Mouse (Mus musculus): ENCODE results near the gene Zbtb8a. TPM values are rescaled to one million over a fixed set of nuclear protein-coding genes. Genes with fewer than 3 reads are reported as not detected.
A peak's percentile ranks its signal among the peaks of the same experiment; 100 is the strongest.
"Not testable (repeated sequence)": the region's sequence is repeated elsewhere in the genome, so short reads cannot be mapped to it uniquely, and the experiment has no call there.

Gene Zbtb8a
- 17.2 and 18.1 TPM in 2 replicates for polyA plus RNA-seq (2015; fragmentation: Nextera tagmentation; extraction: Ambion mirVana)

DNA sequence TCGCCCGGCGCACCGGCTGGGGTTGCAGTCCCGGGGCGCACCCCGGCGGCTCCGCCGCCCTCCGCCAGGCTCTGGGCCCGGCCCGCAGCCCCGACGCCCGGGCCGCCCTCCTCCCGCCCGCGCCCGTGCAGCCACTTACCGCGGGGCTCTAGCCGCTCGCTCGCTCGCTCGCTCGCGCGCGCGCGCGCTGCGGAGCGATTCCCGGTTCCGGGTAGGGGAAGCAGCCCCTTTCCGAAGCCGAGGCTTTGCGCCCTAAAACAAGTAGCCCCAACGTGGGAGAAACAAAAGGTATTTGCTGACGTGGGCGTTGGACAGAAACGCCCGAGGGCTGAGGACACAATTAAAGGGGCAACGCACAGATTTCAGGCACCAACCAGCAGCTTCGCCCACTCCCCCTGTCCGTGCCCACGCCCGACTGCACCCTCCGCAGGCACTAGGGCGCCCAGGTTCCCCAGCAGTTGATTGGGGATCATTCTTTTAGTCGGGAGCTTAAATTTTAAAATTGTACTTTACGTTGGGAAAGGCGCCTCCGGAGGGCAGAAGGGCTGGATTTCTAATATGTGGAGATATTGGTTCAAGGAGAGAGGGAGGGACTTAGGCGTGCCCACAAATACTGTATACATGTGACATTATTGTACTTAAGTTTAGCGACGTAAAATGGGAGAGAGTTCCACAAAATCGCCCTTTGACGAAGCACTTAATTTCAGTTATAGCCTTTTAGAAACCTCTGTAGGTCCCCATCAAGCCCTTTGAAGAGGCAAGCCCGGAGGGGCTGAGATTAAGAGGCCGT, at the start of gene Zbtb8a:
Gene Zbtb8a, minus strand, starts transcription at position 516 of the 790 bp plus-strand sequence.
- H3K4me2 ChIP-seq: peak within 1 kb of the TSS; percentile 69
- H3K4me3 ChIP-seq (replicated peaks): peak within 1 kb of the TSS; percentile 83
- under 1% methylated on average over 64 of the region's 65 CpGs for WGBS
- H3K27me3 ChIP-seq (replicated peaks): no peaks in the 10 kb centered on the region
- H3K9me3 ChIP-seq: no peaks in the 10 kb centered on the region
- 0 out of 2 replicates have a peak, but pooled peaks cover 5% of the 10 kb centered on the region for H3K4me1 ChIP-seq
- H3K27ac ChIP-seq: peak within 1 kb of the TSS; percentile 93
- ATAC-seq (ENCODE audit: insufficient read depth, low FRiP score, low read depth): peak; percentile 67
- H3K9ac ChIP-seq: peak within 1 kb of the TSS; percentile 85
- no peaks in the 10 kb centered on the region for H3K36me3 ChIP-seq

DNA sequence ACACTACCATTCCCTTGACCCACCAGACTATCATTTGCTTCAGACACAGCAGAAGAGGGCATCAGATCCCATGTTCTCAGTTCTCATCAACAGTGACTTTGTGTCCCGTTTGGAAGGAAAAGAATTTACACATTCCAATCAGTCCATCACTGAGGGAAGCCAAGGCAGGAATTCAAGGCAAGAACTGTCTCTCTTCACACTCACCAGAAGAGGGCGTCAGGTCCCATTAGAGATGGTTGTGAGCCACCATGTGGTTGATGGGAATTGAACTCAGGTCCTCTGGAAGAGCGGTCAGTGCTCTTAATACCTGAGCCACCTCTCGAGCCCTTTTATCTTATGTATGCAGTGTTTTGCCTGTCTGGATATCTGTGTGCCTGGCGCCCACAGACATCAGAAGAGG, 40.4 kb upstream of the Zbtb8a start:
- no peak for ATAC-seq (ENCODE audit: insufficient read depth, low FRiP score, low read depth)
- WGBS: 72% methylated on average over 5 of the region's 5 CpGs
- Histone ChIP-seq H3K27me3 (replicated peaks) (no peaks in the 10 kb centered on the region), H3K9ac (no peak overlapping the region), H3K27ac (no peak overlapping the region), H3K4me2 (no peak overlapping the region), H3K36me3 (no peaks in the 10 kb centered on the region), H3K9me3 (no peaks in the 10 kb centered on the region), H3K4me3 (replicated peaks) (no peak overlapping the region), H3K4me1 (0 out of 2 replicates have a peak, but pooled peaks cover 3% of the 10 kb centered on the region)

DNA sequence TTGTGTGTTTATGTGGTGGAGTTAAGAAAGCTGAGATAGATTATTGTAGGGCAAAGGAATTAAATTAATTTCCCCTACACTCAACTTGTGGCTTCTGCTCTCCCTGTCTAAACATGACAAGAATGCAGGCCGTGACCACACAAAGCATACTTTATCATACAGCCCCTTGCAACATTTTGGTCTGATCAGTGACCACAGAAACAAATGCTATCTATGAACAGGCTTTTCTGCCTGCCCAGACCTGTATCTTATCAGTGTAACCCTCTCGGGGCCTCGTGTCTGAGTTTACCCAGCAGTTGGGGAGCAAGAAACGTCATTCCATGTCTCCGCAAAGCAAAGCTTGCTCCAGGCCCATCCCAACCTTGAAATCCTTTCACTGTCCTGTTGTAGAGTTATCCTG, 38.6 kb upstream of the Zbtb8a start:
- Histone ChIP-seq H3K36me3 (no peaks in the 10 kb centered on the region), H3K9me3 (no peaks in the 10 kb centered on the region), H3K4me3 (replicated peaks) (no peak overlapping the region), H3K4me2 (no peak overlapping the region), H3K27ac (no peak overlapping the region), H3K27me3 (replicated peaks) (no peaks in the 10 kb centered on the region), H3K4me1 (0 out of 2 replicates have a peak, but pooled peaks cover 3% of the 10 kb centered on the region), H3K9ac (no peak overlapping the region)
- WGBS: 40% methylated on average over 5 of the region's 5 CpGs
- peak; percentile 72 for ATAC-seq (ENCODE audit: insufficient read depth, low FRiP score, low read depth)

DNA sequence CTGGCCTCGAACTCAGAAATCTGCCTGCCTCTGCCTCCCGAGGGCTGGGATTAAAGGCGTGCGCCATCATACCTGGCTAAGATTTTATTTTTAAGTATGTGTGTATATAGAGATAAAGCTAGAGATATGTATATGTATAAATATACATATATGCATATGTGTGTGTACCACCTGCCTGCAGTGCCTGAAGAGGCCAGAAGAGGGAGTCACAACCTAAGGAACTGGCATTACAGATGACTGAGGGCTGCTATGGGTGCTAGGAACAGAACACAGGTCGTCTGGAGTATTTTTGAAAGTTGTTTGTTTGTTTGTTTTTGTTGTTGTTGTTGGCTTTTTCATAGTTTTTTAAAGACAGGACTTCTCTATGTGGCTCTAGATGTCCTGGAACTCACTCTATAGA, 38.0 kb upstream of the Zbtb8a start:
- no peak for ATAC-seq (ENCODE audit: insufficient read depth, low FRiP score, low read depth)
- Histone ChIP-seq H3K27ac (no peak overlapping the region), H3K4me2 (no peak overlapping the region), H3K27me3 (replicated peaks) (no peaks in the 10 kb centered on the region), H3K9ac (no peak overlapping the region), H3K36me3 (no peaks in the 10 kb centered on the region), H3K4me3 (replicated peaks) (no peak overlapping the region), H3K4me1 (0 out of 2 replicates have a peak, but pooled peaks cover 3% of the 10 kb centered on the region), H3K9me3 (no peaks in the 10 kb centered on the region)
- 94% methylated on average over 5 of the region's 5 CpGs for WGBS

DNA sequence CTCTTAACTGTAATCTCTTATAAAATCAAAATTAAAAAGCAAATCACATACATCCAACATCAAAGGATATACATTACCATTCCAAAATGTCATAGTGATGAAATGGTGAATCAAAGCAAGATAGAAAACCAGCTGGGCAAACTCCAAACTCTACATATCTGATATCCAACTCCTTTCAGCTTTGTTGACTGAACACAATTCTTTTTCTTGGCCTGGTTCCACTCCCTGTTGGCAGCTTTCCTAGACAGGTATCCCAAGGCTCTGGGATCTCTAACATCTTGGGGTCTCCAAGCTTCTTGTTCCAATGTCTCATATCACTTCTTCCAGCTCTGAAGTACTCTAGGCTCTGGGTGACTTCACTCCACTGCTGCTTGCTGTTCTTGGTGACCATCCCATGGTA, 33.1 kb upstream of the Zbtb8a start:
- no peak for ATAC-seq (ENCODE audit: insufficient read depth, low FRiP score, low read depth)
- Histone ChIP-seq H3K27ac (no peak overlapping the region), H3K36me3 (no peaks in the 10 kb centered on the region), H3K27me3 (replicated peaks) (no peaks in the 10 kb centered on the region), H3K9ac (no peak overlapping the region), H3K9me3 (no peaks in the 10 kb centered on the region), H3K4me3 (replicated peaks) (no peak overlapping the region), H3K4me1 (0 out of 2 replicates have a peak, but pooled peaks cover 5% of the 10 kb centered on the region), H3K4me2 (no peak overlapping the region)

DNA sequence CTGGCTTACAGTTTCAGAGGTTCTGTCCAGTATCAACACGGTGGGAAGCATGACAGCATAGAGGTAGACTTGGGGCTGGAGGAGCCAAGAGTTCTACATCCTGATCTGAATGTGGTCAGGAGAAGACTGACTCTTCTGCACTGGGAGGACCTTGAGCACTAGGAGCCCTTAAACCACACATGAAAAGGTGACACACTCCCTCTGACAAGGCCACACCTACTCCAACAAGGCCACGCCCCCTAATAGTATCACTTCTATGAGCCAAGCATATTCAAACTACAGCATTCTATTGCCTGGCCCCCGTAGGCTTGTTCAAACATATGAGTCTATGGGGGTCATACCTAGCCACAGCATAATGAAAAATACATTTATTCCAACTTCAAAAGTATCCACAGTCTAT, 32.6 kb upstream of the Zbtb8a start:
- H3K9ac ChIP-seq; H3K4me1 ChIP-seq; H3K4me2 ChIP-seq; H3K9me3 ChIP-seq; H3K27ac ChIP-seq; H3K36me3 ChIP-seq; ATAC-seq (ENCODE audit: insufficient read depth, low FRiP score, low read depth); H3K4me3 ChIP-seq (replicated peaks); H3K27me3 ChIP-seq (replicated peaks): not testable (repeated sequence)
- WGBS: 79% methylated on average over 3 of the region's 3 CpGs

DNA sequence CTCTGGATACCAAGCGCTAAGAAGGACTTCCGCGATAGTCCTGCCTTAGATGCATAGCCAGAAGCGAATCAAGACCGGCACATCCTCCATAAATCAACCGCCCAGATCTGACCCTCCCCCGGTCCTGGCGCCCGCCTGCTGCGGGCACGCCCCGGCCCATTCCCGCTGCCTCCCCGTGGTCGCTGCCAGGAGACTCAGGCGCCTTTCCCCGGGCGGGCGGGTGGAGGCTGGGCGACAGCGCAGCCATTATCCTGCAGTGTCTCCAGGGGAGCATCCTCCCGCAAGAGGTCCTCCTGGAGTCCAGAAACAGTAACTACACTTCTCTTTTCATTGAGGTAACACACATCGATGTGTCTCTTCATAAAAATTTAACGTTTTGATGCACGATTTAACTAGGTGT, 28.5 kb upstream of the Zbtb8a start:
- Histone ChIP-seq H3K4me3 (replicated peaks) (peak overlapping the region; percentile 41), H3K36me3 (no peaks in the 10 kb centered on the region), H3K27ac (no peak overlapping the region), H3K27me3 (replicated peaks) (no peaks in the 10 kb centered on the region), H3K9me3 (no peaks in the 10 kb centered on the region), H3K4me1 (0 out of 2 replicates have a peak, but pooled peaks cover 5% of the 10 kb centered on the region), H3K4me2 (peak overlapping the region; percentile 76), H3K9ac (no peak overlapping the region)
- peak; percentile 63; the same call in 1 of the 2 replicates for ATAC-seq (ENCODE audit: insufficient read depth, low FRiP score, low read depth)
- WGBS: 3% methylated on average over 25 of the region's 25 CpGs

DNA sequence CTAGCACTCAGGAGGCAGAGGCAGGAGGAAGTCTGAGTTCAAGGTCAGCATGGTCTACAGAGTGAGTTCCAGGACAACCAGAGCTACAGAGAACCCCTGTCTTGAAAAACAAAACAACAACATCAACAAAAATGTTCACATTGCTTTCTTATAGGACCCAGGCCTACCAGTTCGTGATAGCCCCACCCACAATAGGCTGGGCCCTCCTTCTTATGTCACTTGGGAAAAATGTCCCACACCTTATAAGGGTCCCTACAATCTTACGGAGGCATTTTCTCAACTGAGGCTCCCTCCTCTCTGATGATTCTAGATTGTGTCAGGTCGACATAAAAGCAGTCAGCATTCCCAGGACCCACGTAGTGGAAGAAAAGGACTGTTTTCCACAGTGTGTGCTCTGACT, 21.9 kb upstream of the Zbtb8a start:
- Histone ChIP-seq H3K4me3 (replicated peaks) (no peak overlapping the region), H3K9ac (no peak overlapping the region), H3K36me3 (no peaks in the 10 kb centered on the region), H3K27ac (no peak overlapping the region), H3K27me3 (replicated peaks) (no peaks in the 10 kb centered on the region), H3K9me3 (no peaks in the 10 kb centered on the region), H3K4me2 (no peak overlapping the region), H3K4me1 (no peaks in the 10 kb centered on the region)
- 70% methylated on average over 4 of the region's 4 CpGs for WGBS
- ATAC-seq (ENCODE audit: insufficient read depth, low FRiP score, low read depth): no peak

DNA sequence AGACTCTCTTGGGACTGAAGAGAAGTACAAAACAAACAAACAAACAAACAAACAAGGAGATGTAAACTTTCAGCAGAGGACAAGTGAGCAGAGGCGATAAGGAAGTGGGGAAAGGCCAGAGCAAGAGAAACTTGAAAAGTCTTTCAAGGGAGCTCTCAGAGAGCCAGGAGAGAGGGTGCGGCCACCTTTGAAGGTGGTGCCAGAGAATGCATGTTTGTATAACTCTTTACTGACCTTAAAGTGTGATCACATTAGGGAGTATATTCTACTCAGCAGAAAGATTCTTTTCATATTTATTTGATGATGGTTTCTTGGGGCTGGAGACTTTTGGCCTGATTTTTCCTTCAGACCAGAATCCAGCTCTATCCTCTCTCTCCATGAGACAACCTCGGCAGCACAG, 19.0 kb upstream of the Zbtb8a start:
- Histone ChIP-seq H3K27ac (no peak overlapping the region), H3K36me3 (no peaks in the 10 kb centered on the region), H3K27me3 (replicated peaks) (no peaks in the 10 kb centered on the region), H3K4me2 (no peak overlapping the region), H3K9me3 (no peaks in the 10 kb centered on the region), H3K9ac (no peak overlapping the region), H3K4me1 (peaks cover 4% of the 10 kb centered on the region; the same call in 1 of the 2 replicates), H3K4me3 (replicated peaks) (no peak overlapping the region)
- WGBS: 59% methylated on average over 3 of the region's 3 CpGs
- no peak for ATAC-seq (ENCODE audit: insufficient read depth, low FRiP score, low read depth)

DNA sequence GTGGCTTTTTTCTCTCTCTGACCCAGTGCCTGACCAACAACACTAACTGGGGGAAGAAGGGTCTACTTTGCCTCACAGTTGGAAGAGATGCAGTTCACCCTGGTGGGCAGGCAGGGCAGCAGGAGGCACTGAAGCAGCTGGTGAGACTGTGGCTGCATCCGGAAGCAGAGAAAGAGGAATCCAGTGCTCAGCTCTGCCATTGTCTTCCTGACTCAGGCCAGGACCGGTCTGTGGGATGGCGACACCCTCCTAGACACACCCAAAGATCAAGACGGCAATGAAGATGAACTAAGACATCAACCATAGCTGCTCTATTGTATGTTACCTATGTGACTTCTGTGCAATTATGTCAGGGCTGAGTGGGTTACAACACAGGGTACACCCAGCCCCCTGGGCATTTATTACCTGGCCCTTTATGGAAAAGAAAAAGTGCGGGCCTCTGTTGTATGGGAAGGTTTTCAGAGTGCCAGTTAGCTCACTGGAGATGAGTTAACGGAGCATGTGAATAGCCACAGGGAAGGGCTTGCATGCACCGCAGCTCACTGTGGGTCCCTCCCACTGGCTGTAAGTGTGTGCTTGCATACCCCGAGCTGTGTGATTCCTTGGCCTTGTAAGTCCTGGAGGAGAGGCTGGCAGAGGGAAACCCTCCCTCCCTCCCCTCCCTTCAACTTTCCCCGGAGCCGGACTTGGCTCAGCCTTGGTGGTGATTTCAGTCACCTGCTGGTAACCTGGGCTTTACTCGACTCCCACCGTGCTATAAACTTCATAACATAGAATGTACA, 16.4 kb upstream of the Zbtb8a start:
- H3K27me3 ChIP-seq (replicated peaks): no peaks in the 10 kb centered on the region
- WGBS: 52% methylated on average over 12 of the region's 12 CpGs
- peak overlapping the region; percentile 16; the same call in 1 of the 2 replicates for H3K27ac ChIP-seq
- H3K4me1 ChIP-seq: peaks cover 4% of the 10 kb centered on the region; the same call in 1 of the 2 replicates
- no peak overlapping the region for H3K4me3 ChIP-seq (replicated peaks)
- no peak overlapping the region for H3K4me2 ChIP-seq
- no peak overlapping the region for H3K9ac ChIP-seq
- no peaks in the 10 kb centered on the region for H3K9me3 ChIP-seq
- H3K36me3 ChIP-seq: no peaks in the 10 kb centered on the region
- no peak; the same call in 1 of the 2 replicates for ATAC-seq (ENCODE audit: insufficient read depth, low FRiP score, low read depth)

DNA sequence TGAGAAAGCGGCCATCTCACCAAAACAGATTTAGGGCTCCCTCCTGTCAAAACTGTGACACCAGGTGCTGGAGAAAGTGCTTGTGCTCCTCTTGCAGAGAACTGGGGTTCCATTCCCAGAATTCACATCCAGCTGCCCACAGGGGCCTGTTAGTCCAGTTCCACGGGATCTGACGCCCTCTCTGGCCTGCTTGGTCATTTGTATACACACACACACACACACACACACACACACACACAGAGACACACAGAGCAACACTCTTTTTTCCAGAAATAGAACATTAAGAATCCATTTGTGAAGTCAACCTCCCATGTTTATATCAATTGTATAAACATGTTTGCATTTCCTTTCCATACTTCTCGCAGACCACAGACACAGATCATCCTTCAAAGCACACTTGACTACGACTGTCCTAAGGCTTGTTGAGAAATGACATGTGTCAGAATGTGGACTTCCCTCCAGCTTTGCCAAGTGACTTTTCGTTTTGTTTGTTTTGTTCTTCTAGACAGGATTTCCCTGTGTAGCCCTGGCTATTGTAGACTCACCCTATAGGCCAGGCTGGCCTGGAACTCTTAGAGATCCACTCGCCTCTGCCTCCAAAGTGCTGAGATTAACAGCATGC, 13.1 kb upstream of the Zbtb8a start:
- no peak overlapping the region for H3K9ac ChIP-seq
- no peak for ATAC-seq (ENCODE audit: insufficient read depth, low FRiP score, low read depth)
- H3K4me3 ChIP-seq (replicated peaks): no peak overlapping the region
- no peak overlapping the region for H3K4me2 ChIP-seq
- WGBS: 66% methylated on average over 7 of the region's 7 CpGs
- no peaks in the 10 kb centered on the region for H3K27me3 ChIP-seq (replicated peaks)
- H3K4me1 ChIP-seq: peaks cover 4% of the 10 kb centered on the region; the same call in 1 of the 2 replicates
- H3K36me3 ChIP-seq: no peaks in the 10 kb centered on the region
- H3K9me3 ChIP-seq: no peaks in the 10 kb centered on the region
- no peak overlapping the region for H3K27ac ChIP-seq
